Mouse (Mus musculus): ENCODE results near the gene Lep. TPM values are rescaled to one million over a fixed set of nuclear protein-coding genes. Genes with fewer than 3 reads are reported as not detected.
A peak's percentile ranks its signal among the peaks of the same experiment; 100 is the strongest.

The Lep gene
- polyA plus RNA-seq, 1 experiment = 3.0 TPM

DNA sequence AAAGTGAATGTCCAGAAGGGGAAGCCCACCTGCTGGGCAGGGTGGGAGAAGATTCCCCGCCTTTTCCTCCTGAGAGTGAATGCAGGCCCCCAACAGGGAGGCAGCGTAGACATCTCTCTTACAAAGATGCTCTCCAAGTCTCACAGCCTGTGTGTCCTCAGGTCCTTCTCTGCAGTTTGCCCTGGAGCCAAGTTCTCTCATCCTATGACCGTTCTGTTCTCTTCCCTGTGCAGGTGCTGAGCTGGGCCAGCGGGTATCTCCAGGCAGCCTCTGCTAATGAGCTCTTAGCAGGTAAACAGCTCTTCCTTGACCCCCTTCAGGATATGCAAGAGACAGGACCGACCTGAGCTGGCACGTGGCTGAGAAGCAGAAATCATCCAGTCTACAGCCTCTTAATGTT, 38.5 kb upstream of the Lep start:
- H3K4me1 ChIP-seq (replicated peaks; ENCODE audit: control insufficient read depth, insufficient read depth, low read length) = no peaks in the 10 kb centered on the region; the same call in 1 of the 2 replicates
- TF ChIP-seq CTCF (IDR thresholded peaks at IDR 0.05; ENCODE audit: borderline replicate concordance, control insufficient read depth, extremely low read depth, insufficient read depth, low read length, poor library complexity) = no peak
- TF ChIP-seq POLR2A (IDR thresholded peaks at IDR 0.05; ENCODE audit: control insufficient read depth, extremely low read depth, insufficient read depth, low read length, poor library complexity) = no peak
- 60% methylated on average over 6 of the region's 6 CpGs for WGBS
- H3K4me3 ChIP-seq (ENCODE audit: control insufficient read depth, insufficient read depth, low read length) = no peak overlapping the region
- no peaks in the 10 kb centered on the region; the same call in 1 of the 2 replicates for H3K27me3 ChIP-seq (ENCODE audit: control insufficient read depth, insufficient read depth, low read length)
- no peak for DNase-seq
- H3K27ac ChIP-seq (ENCODE audit: control insufficient read depth, insufficient read depth, low read length) = no peak overlapping the region
- H3K36me3 ChIP-seq (ENCODE audit: control insufficient read depth, insufficient read depth, low read length) = no peaks in the 10 kb centered on the region

DNA sequence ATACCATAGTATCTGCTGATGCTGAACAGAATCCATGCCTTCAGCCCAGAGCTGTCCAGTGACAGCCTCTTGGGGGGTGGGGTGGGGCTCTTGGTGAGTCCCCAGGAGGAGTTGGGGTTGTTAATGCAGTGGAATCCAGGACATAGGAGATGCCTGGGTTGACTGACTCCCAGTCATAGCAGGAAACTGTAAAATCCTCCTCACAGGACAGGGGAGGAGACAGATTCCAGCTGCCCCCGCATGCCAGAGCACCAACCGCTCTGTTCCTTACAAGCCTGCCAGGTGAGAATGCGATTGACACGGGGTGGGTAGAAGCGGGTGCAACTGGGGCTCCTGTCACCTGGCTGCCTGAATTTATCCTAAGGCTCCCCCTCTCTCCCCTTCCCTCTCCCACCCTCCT, 37.9 kb upstream of the Lep start:
- DNase-seq = no peak
- Histone ChIP-seq H3K36me3 (ENCODE audit: control insufficient read depth, insufficient read depth, low read length) (no peaks in the 10 kb centered on the region), H3K4me3 (ENCODE audit: control insufficient read depth, insufficient read depth, low read length) (no peak overlapping the region), H3K27me3 (ENCODE audit: control insufficient read depth, insufficient read depth, low read length) (no peaks in the 10 kb centered on the region; the same call in 1 of the 2 replicates), H3K27ac (ENCODE audit: control insufficient read depth, insufficient read depth, low read length) (no peak overlapping the region), H3K4me1 (replicated peaks; ENCODE audit: control insufficient read depth, insufficient read depth, low read length) (no peaks in the 10 kb centered on the region; the same call in 1 of the 2 replicates)
- WGBS = 78% methylated on average over 5 of the region's 5 CpGs
- TF ChIP-seq POLR2A (IDR thresholded peaks at IDR 0.05; ENCODE audit: control insufficient read depth, extremely low read depth, insufficient read depth, low read length, poor library complexity) (no peak), CTCF (IDR thresholded peaks at IDR 0.05; ENCODE audit: borderline replicate concordance, control insufficient read depth, extremely low read depth, insufficient read depth, low read length, poor library complexity) (no peak)

DNA sequence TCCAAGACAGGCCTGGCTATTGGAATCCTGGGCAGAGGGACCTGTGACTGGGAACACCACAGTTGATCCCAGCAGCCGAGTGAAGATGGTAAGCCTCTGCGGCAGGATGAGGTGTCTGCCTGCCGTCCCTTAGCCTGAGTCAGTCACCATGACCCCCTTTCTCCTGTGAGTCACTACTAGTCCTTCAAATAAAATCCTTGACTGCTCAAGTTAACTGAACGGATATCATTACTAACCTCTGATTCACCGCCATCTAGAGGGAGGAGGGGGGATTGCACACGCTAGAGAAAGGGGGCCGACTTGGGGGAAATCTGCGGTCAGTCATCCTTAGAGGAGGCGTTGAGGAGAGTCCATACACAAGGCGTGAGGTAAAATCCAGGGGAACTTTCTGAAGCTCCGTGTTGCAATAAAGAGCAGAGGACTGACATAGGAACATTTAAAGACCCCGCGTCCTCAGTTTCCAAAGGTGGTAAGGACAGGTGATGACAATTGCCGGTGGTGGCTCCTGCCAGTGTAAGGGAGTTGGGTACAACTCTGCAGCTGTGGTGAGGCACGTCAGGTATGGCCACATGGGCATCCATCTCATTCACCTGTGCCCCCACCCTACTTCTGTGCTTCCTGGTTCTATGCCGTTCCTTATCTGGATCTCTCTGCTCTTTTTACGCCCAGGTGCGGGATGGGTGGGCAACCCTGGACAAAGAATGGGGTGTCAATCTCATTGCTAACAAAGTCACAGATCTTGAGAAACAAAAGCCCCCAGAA, 36.6 kb upstream of the Lep start:
- WGBS = 37% methylated on average over 18 of the region's 18 CpGs
- H3K27me3 ChIP-seq (ENCODE audit: control insufficient read depth, insufficient read depth, low read length) = no peaks in the 10 kb centered on the region
- H3K36me3 ChIP-seq (ENCODE audit: control insufficient read depth, insufficient read depth, low read length) = no peaks in the 10 kb centered on the region
- TF ChIP-seq CTCF (IDR thresholded peaks at IDR 0.05; ENCODE audit: borderline replicate concordance, control insufficient read depth, extremely low read depth, insufficient read depth, low read length, poor library complexity) = no peak
- TF ChIP-seq POLR2A (IDR thresholded peaks at IDR 0.05; ENCODE audit: control insufficient read depth, extremely low read depth, insufficient read depth, low read length, poor library complexity) = no peak
- no peaks in the 10 kb centered on the region; the same call in 1 of the 2 replicates for H3K4me1 ChIP-seq (replicated peaks; ENCODE audit: control insufficient read depth, insufficient read depth, low read length)
- no peak overlapping the region for H3K4me3 ChIP-seq (ENCODE audit: control insufficient read depth, insufficient read depth, low read length)
- peak; percentile 66 for DNase-seq
- H3K27ac ChIP-seq (ENCODE audit: control insufficient read depth, insufficient read depth, low read length) = no peak overlapping the region

DNA sequence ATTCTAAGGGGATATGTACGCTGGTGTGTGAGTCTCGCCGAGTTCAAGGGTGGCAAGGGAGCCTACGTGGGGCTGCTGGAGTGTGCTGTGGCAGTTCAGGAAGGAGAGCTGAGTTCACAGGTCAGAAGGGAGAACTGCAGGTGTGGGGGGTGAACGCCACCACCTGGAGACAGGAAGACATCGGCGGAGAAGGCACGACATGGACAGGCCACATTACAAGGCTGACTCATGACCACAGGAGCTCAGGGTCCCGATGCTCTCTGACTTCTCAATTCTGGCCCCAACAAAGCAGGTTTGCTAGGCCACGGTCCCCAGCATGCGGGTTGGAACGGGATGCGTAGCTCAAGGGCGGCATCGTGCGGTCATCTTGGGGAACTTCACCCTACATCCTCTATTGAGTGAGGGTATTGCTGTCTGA, 36.0 kb upstream of the Lep start:
- Histone ChIP-seq H3K27ac (ENCODE audit: control insufficient read depth, insufficient read depth, low read length) (no peak overlapping the region), H3K4me3 (ENCODE audit: control insufficient read depth, insufficient read depth, low read length) (no peak overlapping the region), H3K4me1 (replicated peaks; ENCODE audit: control insufficient read depth, insufficient read depth, low read length) (no peaks in the 10 kb centered on the region; the same call in 1 of the 2 replicates), H3K36me3 (ENCODE audit: control insufficient read depth, insufficient read depth, low read length) (no peaks in the 10 kb centered on the region), H3K27me3 (ENCODE audit: control insufficient read depth, insufficient read depth, low read length) (no peaks in the 10 kb centered on the region)
- no peak for TF ChIP-seq POLR2A (IDR thresholded peaks at IDR 0.05; ENCODE audit: control insufficient read depth, extremely low read depth, insufficient read depth, low read length, poor library complexity)
- TF ChIP-seq CTCF (IDR thresholded peaks at IDR 0.05; ENCODE audit: borderline replicate concordance, control insufficient read depth, extremely low read depth, insufficient read depth, low read length, poor library complexity) = peak; percentile 87; the same call in 1 of the 2 replicates
- peak; percentile 64 for DNase-seq
- WGBS = 3% methylated on average over 16 of the region's 16 CpGs

DNA sequence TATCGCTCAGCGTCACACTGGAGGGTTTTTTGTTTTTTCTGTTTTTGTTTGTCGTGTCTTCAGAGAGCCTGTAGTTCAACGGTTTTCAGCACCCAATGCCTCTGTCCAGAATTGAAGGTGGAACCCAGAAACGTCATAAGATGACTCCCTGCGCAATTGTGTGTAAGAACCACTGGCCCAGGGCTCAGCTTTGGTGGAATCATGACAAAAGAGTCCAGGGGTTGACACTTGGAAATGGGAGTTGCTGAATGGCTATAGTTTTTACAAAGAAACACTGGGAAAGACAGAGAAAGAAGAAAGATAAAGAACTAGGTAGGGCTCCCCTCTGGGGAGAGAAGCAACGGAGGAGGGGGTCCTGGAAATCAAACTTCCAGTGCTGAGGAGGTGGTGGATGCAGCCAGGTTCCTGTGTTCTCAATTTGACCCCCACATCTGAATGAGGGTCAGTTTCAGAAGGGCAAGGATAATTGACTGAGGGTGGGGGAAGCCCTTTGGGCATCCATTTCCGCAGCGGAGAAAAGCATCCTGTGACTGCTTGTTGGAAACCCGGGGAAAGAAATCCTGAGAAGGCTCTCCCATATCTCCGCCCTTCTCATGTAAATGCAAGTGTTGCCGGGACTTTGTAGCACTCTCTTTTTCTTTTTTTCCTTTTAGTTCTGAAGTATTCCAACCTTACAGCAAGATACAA, 34.1 kb upstream of the Lep start:
- WGBS = 53% methylated on average over 12 of the region's 12 CpGs
- Histone ChIP-seq H3K4me3 (ENCODE audit: control insufficient read depth, insufficient read depth, low read length) (no peak overlapping the region), H3K27me3 (ENCODE audit: control insufficient read depth, insufficient read depth, low read length) (no peaks in the 10 kb centered on the region), H3K36me3 (ENCODE audit: control insufficient read depth, insufficient read depth, low read length) (no peaks in the 10 kb centered on the region), H3K27ac (ENCODE audit: control insufficient read depth, insufficient read depth, low read length) (no peak overlapping the region), H3K4me1 (replicated peaks; ENCODE audit: control insufficient read depth, insufficient read depth, low read length) (no peaks in the 10 kb centered on the region; the same call in 1 of the 2 replicates)
- TF ChIP-seq CTCF (IDR thresholded peaks at IDR 0.05; ENCODE audit: borderline replicate concordance, control insufficient read depth, extremely low read depth, insufficient read depth, low read length, poor library complexity) = no peak
- no peak for TF ChIP-seq POLR2A (IDR thresholded peaks at IDR 0.05; ENCODE audit: control insufficient read depth, extremely low read depth, insufficient read depth, low read length, poor library complexity)
- DNase-seq = no peak

DNA sequence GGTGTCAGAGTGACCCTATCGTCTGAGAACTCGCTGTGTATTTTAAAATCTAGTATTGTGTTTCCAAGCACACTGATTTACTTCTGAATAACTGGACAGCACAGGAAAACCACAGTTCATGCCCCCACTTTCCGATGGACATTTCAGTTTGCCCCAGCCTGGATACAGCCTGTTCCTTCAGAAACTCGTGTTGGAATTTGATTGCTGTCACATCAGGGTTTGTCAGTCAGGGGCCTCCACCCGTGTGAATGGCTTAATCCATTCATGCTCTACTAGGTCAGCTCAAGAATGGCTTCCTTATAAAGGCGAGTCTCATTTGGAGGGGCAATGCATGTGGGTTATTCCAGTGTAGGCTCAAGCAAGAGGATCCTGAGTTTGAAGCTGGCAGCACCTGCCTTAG, 33.3 kb upstream of the Lep start:
- no peak overlapping the region for H3K4me3 ChIP-seq (ENCODE audit: control insufficient read depth, insufficient read depth, low read length)
- no peak for DNase-seq
- WGBS = 58% methylated on average over 6 of the region's 6 CpGs
- H3K4me1 ChIP-seq (replicated peaks; ENCODE audit: control insufficient read depth, insufficient read depth, low read length) = no peaks in the 10 kb centered on the region; the same call in 1 of the 2 replicates
- no peaks in the 10 kb centered on the region for H3K27me3 ChIP-seq (ENCODE audit: control insufficient read depth, insufficient read depth, low read length)
- TF ChIP-seq POLR2A (IDR thresholded peaks at IDR 0.05; ENCODE audit: control insufficient read depth, extremely low read depth, insufficient read depth, low read length, poor library complexity) (no peak), CTCF (IDR thresholded peaks at IDR 0.05; ENCODE audit: borderline replicate concordance, control insufficient read depth, extremely low read depth, insufficient read depth, low read length, poor library complexity) (no peak)
- no peaks in the 10 kb centered on the region for H3K36me3 ChIP-seq (ENCODE audit: control insufficient read depth, insufficient read depth, low read length)
- no peak overlapping the region for H3K27ac ChIP-seq (ENCODE audit: control insufficient read depth, insufficient read depth, low read length)
